Mouse (Mus musculus): ENCODE measurements at regions not wholly inside any gene's neighbourhood (a gene's known extent, or its start where the extent isn't known, plus 50 kb on each side); places are given as distances from the start of the nearest gene placed in this dataset.

- ATAC-seq (ENCODE audit: insufficient number of reproducible peaks, low FRiP score, low TSS enrichment) = no peak
These were observed 231.5 kb upstream of the Satb1 start for GRCm38 (mm10) chr17:52064618-52065017.

GRCm38 (mm10) chr17:52063121-52063520 lies 230.0 kb upstream of the Satb1 start:
- ATAC-seq (ENCODE audit: insufficient number of reproducible peaks, low FRiP score, low TSS enrichment) = no peak

GRCm38 (mm10) chr17:52062096-52062665 lies 229.1 kb upstream of the Satb1 start:
- no peak for ATAC-seq (ENCODE audit: insufficient number of reproducible peaks, low FRiP score, low TSS enrichment)

- ATAC-seq (ENCODE audit: insufficient number of reproducible peaks, low FRiP score, low TSS enrichment) = no peak
These were observed 203.4 kb upstream of the Satb1 start for GRCm38 (mm10) chr17:52036479-52036878.

- no peak for ATAC-seq (ENCODE audit: insufficient number of reproducible peaks, low FRiP score, low TSS enrichment)
These were observed 198.0 kb upstream of the Satb1 start for GRCm38 (mm10) chr17:52031079-52031478.

- no peak for ATAC-seq (ENCODE audit: insufficient number of reproducible peaks, low FRiP score, low TSS enrichment)
These were observed 153.8 kb upstream of the Satb1 start for GRCm38 (mm10) chr17:51986920-51987319.

GRCm38 (mm10) chr17:51986212-51986611 lies 153.1 kb upstream of the Satb1 start:
- no peak for ATAC-seq (ENCODE audit: insufficient number of reproducible peaks, low FRiP score, low TSS enrichment)

- ATAC-seq (ENCODE audit: insufficient number of reproducible peaks, low FRiP score, low TSS enrichment) = no peak
These were observed 146.0 kb upstream of the Satb1 start for GRCm38 (mm10) chr17:51979126-51979525.

- no peak for ATAC-seq (ENCODE audit: insufficient number of reproducible peaks, low FRiP score, low TSS enrichment)
These were observed 138.4 kb upstream of the Satb1 start for GRCm38 (mm10) chr17:51971444-51971843.

- ATAC-seq (ENCODE audit: insufficient number of reproducible peaks, low FRiP score, low TSS enrichment) = no peak
These were observed 133.6 kb upstream of the Satb1 start for GRCm38 (mm10) chr17:51966573-51967284.

GRCm38 (mm10) chr17:51962529-51963110 lies 129.5 kb upstream of the Satb1 start:
- ATAC-seq (ENCODE audit: insufficient number of reproducible peaks, low FRiP score, low TSS enrichment) = no peak

GRCm38 (mm10) chr17:51961337-51961736 lies 128.2 kb upstream of the Satb1 start:
- no peak for ATAC-seq (ENCODE audit: insufficient number of reproducible peaks, low FRiP score, low TSS enrichment)

GRCm38 (mm10) chr17:51956275-51956674 lies 123.2 kb upstream of the Satb1 start:
- no peak for ATAC-seq (ENCODE audit: insufficient number of reproducible peaks, low FRiP score, low TSS enrichment)

- ATAC-seq (ENCODE audit: insufficient number of reproducible peaks, low FRiP score, low TSS enrichment) = no peak
These were observed 104.6 kb upstream of the Satb1 start for GRCm38 (mm10) chr17:51937707-51938106.

GRCm38 (mm10) chr17:51936071-51936470 lies 103.0 kb upstream of the Satb1 start:
- ATAC-seq (ENCODE audit: insufficient number of reproducible peaks, low FRiP score, low TSS enrichment) = no peak

- no peak for ATAC-seq (ENCODE audit: insufficient number of reproducible peaks, low FRiP score, low TSS enrichment)
These were observed 93.3 kb upstream of the Satb1 start for GRCm38 (mm10) chr17:51926392-51926791.

GRCm38 (mm10) chr17:51907031-51907430 lies 73.9 kb upstream of the Satb1 start:
- ATAC-seq (ENCODE audit: insufficient number of reproducible peaks, low FRiP score, low TSS enrichment) = no peak

- ATAC-seq (ENCODE audit: insufficient number of reproducible peaks, low FRiP score, low TSS enrichment) = no peak
These were observed 73.3 kb upstream of the Satb1 start for GRCm38 (mm10) chr17:51906418-51906817.

GRCm38 (mm10) chr17:51903885-51904284 lies 70.8 kb upstream of the Satb1 start:
- no peak for ATAC-seq (ENCODE audit: insufficient number of reproducible peaks, low FRiP score, low TSS enrichment)

GRCm38 (mm10) chr17:51899376-51899775 lies 66.3 kb upstream of the Satb1 start:
- no peak for ATAC-seq (ENCODE audit: insufficient number of reproducible peaks, low FRiP score, low TSS enrichment)

GRCm38 (mm10) chr17:51896160-51896559 lies 63.1 kb upstream of the Satb1 start:
- no peak for ATAC-seq (ENCODE audit: insufficient number of reproducible peaks, low FRiP score, low TSS enrichment)

GRCm38 (mm10) chr17:51894278-51894677 lies 61.2 kb upstream of the Satb1 start:
- ATAC-seq (ENCODE audit: insufficient number of reproducible peaks, low FRiP score, low TSS enrichment) = no peak
